Mouse (Mus musculus) lung, embryonic 14.5 days (tissue): ENCODE measurements around the gene Scamp4. TPM values are rescaled to one million over a fixed set of nuclear protein-coding genes. Genes with fewer than 3 reads are reported as not detected.
"Not testable (repeated sequence)": the region's sequence is repeated elsewhere in the genome, so short reads cannot be mapped to it uniquely, and the experiment has no call there.

Source experiments
- ATAC-seq: fragments of 200-750 bp; cut with Nextera tagmentation; 2 replicates; pipeline ENCODE4 v1.8.0; 2017; ENCODE audit warnings: mild to moderate bottlenecking, moderate TSS enrichment, moderate library complexity; ENCODE audit not compliant: insufficient read depth
- DNase-seq: peaks from one replicate; pipeline ENCODE4 v3.0.0-alpha.2; 2015
- H3K27ac ChIP-seq: fragments of 300-500 bp; sonication (generic); 2 replicates; pipeline ENCODE4 v1.5.1; 2014; ENCODE audit warnings: low read depth, mild to moderate bottlenecking, moderate library complexity
- H3K27me3 ChIP-seq: fragments of 300-500 bp; sonication (generic); 2 replicates; pipeline ENCODE4 v1.6.1; 2014; ENCODE audit warnings: low read length, control low read depth; ENCODE audit not compliant: insufficient read depth
- H3K36me3 ChIP-seq: fragments of 300-500 bp; sonication (generic); 2 replicates; pipeline ENCODE4 v1.6.1; 2014; ENCODE audit warnings: control low read depth; ENCODE audit not compliant: insufficient read depth
- H3K4me1 ChIP-seq: fragments of 300-500 bp; sonication (generic); 2 replicates; pipeline ENCODE4 v1.6.1; 2014; ENCODE audit warnings: antibody characterized with exemption, control low read depth; ENCODE audit not compliant: insufficient read depth
- H3K4me2 ChIP-seq: fragments of 300-500 bp; sonication (generic); 2 replicates; pipeline ENCODE4 v1.6.1; 2014; ENCODE audit warnings: mild to moderate bottlenecking
- H3K4me3 ChIP-seq: fragments of 300-500 bp; sonication (generic); 2 replicates; pipeline ENCODE4 v1.5.1; 2014; ENCODE audit warnings: low read depth, low read length
- H3K9ac ChIP-seq: fragments of 300-500 bp; sonication (generic); 2 replicates; pipeline ENCODE4 v1.6.1; 2014
- H3K9me3 ChIP-seq: fragments of 300-500 bp; sonication (generic); 2 replicates; pipeline ENCODE4 v1.6.1; 2016; ENCODE audit warnings: low read depth, low read length, control low read depth
- CTCF ChIP-seq: IDR thresholded peaks from 2 replicates; pipeline ENCODE4 v1.5.1; 2016; ENCODE audit warnings: antibody characterized with exemption, low read depth
- WGBS: fragments of 180-500 bp; shearing (Covaris S2); extraction: QIAGEN DNeasy Blood & Tissue Kit; methylation state at CpG from one replicate; pipeline ENCODE4 v1.1.7; 2014; 5-methylcytosine and 5-hydroxymethylcytosine counted together
- polyA plus RNA-seq: library from polyadenylated mRNA; unstranded; fragments of >200 nt; fragmentation: Nextera tagmentation; extraction: Ambion mirVana; gene quantifications from 2 replicates; pipeline ENCODE4 v1.2.1, GENCODE M21; 2014

The Scamp4 gene
- polyA plus RNA-seq, 1 experiment from 2014 or later, result 92.8 TPM

DNA sequence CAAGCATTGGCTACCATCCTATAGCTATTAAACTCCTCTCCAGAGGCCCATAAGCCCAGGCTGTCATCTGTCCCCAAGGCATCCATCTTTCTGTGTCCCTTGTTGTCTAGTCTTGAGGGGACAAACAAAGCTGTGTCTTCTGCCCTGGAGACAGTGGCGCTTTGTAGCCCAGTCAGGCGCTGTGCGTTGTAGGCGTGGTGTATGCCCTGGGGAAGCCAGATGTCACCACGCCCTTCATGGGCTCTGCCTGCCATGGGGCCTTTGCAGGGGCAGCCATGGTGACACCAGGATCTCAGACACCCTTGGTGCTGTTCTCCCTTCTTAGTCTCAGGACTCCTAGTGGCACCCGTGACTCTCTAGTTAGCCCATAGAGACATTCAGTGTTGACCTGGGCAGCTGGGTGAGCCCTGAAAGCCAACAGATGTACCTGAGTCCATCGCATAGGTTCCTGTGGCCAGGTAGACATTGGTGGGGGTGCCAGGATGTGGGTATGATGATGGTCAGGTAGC lies 1.4 kb downstream of the Scamp4 start:
- WGBS, result 88% methylated on average over 7 of the region's 7 CpGs
- TF ChIP-seq CTCF, result no peak
- Histone ChIP-seq H3K9ac (peak overlapping the region; percentile 62), H3K9me3 (no peaks in the 10 kb centered on the region), H3K4me2 (peak overlapping the region; percentile 85), H3K36me3 (peaks cover 32% of the 10 kb centered on the region), H3K4me1 (peaks cover 10% of the 10 kb centered on the region), H3K27me3 (no peaks in the 10 kb centered on the region), H3K27ac (0 out of 2 replicates have a peak overlapping the region, but pooled peaks have one; percentile 74), H3K4me3 (peak overlapping the region; percentile 68)
- DNase-seq (no peak), ATAC-seq (no peak)

DNA sequence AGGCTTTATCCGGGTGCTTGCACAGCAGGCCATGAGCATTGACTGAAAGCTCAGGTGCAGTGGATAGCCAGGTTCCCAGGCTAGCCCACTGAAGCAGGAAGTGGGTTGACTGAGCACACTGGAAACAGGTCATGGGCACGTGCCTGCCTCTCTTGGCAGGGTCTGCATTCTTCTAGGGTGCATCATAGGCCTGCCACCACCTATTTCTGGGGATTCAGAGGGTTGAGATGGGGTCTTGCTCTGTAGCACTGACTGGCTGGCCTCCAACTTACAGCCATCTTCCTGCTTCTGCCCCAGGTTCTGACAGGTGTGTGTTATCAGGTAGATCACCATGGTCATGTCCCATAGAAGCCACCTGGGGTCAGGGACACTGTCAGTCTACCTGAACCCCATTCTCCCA lies 2.3 kb downstream of the Scamp4 start:
- TF ChIP-seq CTCF, result no peak
- ATAC-seq (no peak), DNase-seq (no peak)
- Histone ChIP-seq H3K4me1 (peaks cover 10% of the 10 kb centered on the region), H3K9ac (no peak overlapping the region), H3K4me3 (no peak overlapping the region), H3K9me3 (no peaks in the 10 kb centered on the region), H3K27ac (no peak overlapping the region), H3K36me3 (peaks cover 40% of the 10 kb centered on the region), H3K4me2 (no peak overlapping the region), H3K27me3 (no peaks in the 10 kb centered on the region)
- WGBS, result 90% methylated on average over 2 of the region's 2 CpGs

DNA sequence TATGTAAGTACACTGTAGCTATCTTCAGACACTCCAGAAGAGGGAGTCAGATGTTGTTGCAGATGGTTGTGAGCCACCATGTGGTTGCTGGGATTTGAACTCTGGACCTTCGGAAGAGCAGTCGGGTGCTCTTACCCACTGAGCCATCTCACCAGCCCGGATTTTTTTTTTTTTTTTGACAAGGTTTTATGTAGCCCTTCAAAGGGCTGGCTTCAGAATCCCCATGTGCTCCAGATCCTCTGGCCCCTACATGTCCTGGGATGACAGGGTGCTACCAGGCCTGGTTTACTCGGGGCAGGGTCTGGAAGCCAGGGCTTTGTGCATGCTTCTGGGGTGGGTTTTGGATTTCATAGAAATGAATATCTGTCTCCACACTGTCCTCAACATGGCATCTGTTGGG lies 3.0 kb downstream of the Scamp4 start, which contains the start of gene Gm49322:
Gm49322 (plus strand) TSS at position 301 of the 400 bp plus-strand sequence.
- H3K9me3 ChIP-seq, H3K27me3 ChIP-seq, DNase-seq, H3K9ac ChIP-seq, H3K4me3 ChIP-seq, ATAC-seq, H3K4me2 ChIP-seq, H3K27ac ChIP-seq: not testable (repeated sequence)
- peaks cover 10% of the 10 kb centered on the region for H3K4me1 ChIP-seq
- WGBS, result 73% methylated on average over 4 of the region's 4 CpGs
- H3K36me3 ChIP-seq, result peaks cover 47% of the 10 kb centered on the region

DNA sequence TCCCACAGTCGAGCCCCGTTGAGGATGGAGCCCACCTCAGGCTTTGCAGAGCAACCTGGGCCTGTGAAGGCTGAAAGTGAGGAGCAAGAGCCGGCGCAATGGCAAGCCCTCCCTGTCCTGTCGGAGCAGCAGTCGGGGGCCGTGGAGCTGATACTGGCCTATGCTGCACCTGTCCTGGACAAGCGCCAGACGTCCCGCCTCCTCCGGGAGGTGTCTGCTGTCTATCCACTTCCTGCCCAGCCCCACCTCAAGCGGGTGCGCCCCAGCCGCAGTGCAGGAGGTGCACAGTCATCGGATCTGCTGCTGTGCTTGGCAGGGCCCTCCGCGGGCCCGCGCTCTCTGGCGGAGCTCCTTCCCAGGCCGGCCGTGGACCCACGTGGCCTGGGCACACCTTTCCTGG lies 3.6 kb downstream of the Scamp4 start:
- no peaks in the 10 kb centered on the region for H3K9me3 ChIP-seq
- H3K9ac ChIP-seq, result no peak overlapping the region
- H3K27me3 ChIP-seq, result no peaks in the 10 kb centered on the region
- H3K4me1 ChIP-seq, result peaks cover 10% of the 10 kb centered on the region
- no peak for ATAC-seq
- WGBS, result 82% methylated on average over 23 of the region's 23 CpGs
- H3K27ac ChIP-seq, result no peak overlapping the region
- H3K4me2 ChIP-seq, result no peak overlapping the region
- DNase-seq, result no peak
- no peak overlapping the region for H3K4me3 ChIP-seq
- peaks cover 52% of the 10 kb centered on the region for H3K36me3 ChIP-seq
- TF ChIP-seq CTCF, result no peak

- Histone ChIP-seq H3K4me3 (no peak overlapping the region), H3K27ac (no peak overlapping the region), H3K4me2 (no peak overlapping the region), H3K9me3 (no peaks in the 10 kb centered on the region), H3K27me3 (no peaks in the 10 kb centered on the region), H3K9ac (no peak overlapping the region), H3K36me3 (peaks cover 56% of the 10 kb centered on the region), H3K4me1 (peaks cover 10% of the 10 kb centered on the region)
- WGBS, result 92% methylated on average over 34 of the region's 34 CpGs
- no peak for DNase-seq
- no peak for ATAC-seq
- no peak for TF ChIP-seq CTCF
Measured at GRCm38 (mm10) chr10:80606737-80607350, 4.2 kb downstream of the Scamp4 start.

DNA sequence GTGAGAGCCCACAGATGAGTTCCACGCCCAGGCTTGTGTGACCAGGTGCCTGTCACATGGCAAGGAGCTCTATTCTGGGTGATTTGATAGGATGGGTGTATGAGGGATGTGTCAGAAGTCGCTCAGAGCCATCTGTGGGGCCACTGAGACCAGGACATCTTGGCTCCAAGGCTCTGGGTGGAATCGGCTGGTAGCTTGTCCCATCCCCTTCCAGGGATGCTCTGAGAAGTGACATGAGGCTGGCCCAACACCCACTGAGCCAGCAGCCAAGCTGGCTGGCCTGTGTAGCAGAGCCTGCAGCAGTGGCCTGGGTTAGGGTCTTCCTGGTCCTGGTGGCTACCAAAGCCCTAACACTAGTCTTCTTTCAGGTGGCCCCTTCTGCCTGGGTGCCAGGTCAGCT lies 5.8 kb downstream of the Scamp4 start:
- ATAC-seq (no peak), DNase-seq (no peak)
- H3K4me2 ChIP-seq, result no peak overlapping the region
- WGBS, result 84% methylated on average over 3 of the region's 3 CpGs
- peaks cover 71% of the 10 kb centered on the region for H3K36me3 ChIP-seq
- H3K4me1 ChIP-seq, result peaks cover 6% of the 10 kb centered on the region; the same call in 1 of the 2 replicates
- H3K9ac ChIP-seq, result no peak overlapping the region
- no peak overlapping the region for H3K4me3 ChIP-seq
- no peaks in the 10 kb centered on the region for H3K27me3 ChIP-seq
- H3K27ac ChIP-seq, result no peak overlapping the region
- TF ChIP-seq CTCF, result no peak
- no peaks in the 10 kb centered on the region for H3K9me3 ChIP-seq

GRCm38 (mm10) chr10:80609269-80609924 lies 6.7 kb downstream of the Scamp4 start:
- H3K36me3 ChIP-seq, result peaks cover 78% of the 10 kb centered on the region
- TF ChIP-seq CTCF, result no peak
- H3K4me1 ChIP-seq, result no peaks in the 10 kb centered on the region
- no peaks in the 10 kb centered on the region for H3K9me3 ChIP-seq
- ATAC-seq, result no peak
- no peak overlapping the region for H3K4me2 ChIP-seq
- 81% methylated on average over 10 of the region's 10 CpGs for WGBS
- DNase-seq, result no peak
- no peak overlapping the region for H3K4me3 ChIP-seq
- no peaks in the 10 kb centered on the region for H3K27me3 ChIP-seq
- no peak overlapping the region for H3K27ac ChIP-seq
- no peak overlapping the region for H3K9ac ChIP-seq
